Mouse (Mus musculus): ENCODE measurements around the gene Rab36.
"Not testable (repeated sequence)": the region's sequence is repeated elsewhere in the genome, so short reads cannot be mapped to it uniquely, and the experiment has no call there.

Rab36 gene

DNA sequence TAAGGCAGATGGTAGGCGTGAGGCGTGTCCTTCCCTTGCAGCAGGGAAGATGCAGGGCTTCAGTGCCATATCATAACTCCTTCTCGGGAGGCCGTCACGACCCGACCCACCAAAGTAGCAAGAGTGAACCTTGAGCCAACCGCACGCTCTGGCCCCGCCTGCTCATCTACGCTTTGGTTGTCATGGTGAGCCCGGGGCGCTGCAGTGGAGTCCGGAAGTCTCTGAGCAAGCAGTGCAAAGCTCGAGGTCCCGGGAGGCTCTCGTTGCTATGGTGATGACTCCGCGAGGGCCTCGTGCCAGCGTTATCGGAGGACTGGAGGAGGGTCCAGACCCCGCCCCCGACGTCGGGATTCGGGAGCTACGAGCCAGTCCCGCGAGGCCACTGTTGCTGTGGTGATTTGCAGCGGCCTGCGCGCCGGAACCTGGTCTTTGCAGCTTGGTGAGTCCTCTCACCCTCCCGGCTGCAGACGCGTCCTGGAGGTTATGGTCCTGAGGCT, at the start of gene Rab36:
Rab36 (plus strand) TSS at position 176 of the 497 bp plus-strand sequence.
- DNase-seq (ENCODE audit: low spot score): peak; percentile 97

DNA sequence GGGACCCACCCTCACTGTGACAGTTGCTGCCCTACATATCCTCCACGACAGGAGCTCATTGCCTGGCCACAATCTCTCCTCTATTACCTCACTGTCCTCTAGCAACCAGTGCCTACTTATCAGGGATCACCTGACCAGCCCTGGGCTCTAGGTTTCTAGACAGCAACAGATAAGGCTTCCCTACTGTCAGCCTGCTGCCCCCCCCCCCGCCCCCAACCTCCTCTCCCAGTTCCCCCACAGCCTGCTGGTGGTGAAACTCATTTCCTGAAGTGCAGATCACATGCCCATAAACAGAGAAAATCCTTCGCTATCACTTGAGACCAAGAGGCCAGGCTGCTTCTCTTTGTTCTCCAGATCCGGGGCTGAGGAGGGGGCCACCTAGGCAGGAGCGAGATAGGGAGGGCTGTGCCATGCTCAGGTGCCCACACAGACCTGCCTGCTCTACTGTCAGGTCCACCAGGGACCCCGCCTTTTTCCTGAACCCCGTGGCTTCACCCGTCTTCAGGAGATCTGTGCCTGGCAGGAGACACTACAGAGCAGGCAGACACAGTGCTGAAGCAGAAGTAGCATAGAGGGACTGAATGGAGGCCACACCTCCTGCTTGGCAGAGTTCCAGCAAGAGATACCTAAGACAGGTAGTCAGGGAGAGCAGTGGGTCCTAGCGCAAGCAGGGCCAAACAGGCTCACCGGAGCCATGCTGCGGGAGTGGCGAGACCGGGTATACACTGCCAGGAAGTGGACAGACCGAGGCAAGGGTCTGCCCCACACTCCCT, 49.0 kb upstream of the Rab36 start:
- DNase-seq (ENCODE audit: low spot score): no peak

DNA sequence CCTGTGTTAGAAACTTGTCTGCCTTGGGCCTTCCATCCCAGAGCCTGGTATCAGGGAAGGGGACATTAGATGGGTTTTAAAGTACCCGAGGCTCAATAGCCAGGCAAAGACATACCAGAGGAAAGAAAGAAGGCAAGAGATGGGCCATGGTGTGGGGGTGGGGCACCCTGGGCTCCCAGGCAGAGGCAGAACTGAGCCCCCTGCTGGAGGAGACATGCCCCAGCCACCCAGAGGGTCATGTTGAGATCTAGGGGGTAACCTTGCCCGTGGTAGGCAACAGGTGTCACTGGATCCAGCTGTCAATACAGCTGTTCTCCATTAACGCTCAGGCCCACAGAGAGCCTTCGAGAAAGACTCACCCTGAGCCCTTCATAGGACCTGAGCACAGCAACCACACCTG, 47.0 kb upstream of the Rab36 start:
- DNase-seq (ENCODE audit: low spot score): no peak

DNA sequence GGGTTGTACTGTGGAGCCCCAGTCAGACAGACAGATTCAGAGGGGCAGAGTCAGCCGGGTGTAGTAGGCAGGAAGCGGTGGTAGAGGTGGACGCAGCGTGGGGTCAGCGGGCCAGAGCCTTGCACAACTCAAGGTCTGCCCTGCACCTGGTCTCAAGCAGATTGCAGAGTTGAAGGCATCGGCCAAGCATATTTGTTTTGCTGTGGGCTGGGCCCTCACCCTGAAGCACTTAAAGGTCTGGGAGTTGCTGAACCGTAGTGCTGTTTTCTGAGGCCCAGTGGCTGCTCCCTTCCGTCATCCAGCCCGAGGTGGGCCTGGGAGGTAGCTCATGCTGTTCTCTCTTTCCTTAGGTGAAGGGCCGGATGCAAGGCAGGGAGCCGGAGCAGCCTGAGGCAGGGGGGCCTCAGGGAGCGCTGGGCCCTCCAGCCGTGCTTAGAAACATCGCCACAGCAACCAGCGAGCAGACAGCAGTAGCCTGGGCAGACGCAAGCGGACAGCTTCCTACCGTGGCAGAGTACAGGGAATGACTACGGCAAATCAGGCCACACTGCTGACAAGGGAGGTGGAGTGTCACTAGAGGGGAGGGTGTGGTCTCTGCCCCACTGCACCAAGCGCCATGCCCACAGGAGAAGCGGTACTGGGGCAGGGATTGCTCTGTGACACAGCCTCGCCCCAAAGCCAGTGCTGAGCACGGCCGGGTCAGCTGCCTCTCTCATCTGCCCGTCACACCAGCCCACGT, 46.1 kb upstream of the Rab36 start:
- no peak for DNase-seq (ENCODE audit: low spot score)

DNA sequence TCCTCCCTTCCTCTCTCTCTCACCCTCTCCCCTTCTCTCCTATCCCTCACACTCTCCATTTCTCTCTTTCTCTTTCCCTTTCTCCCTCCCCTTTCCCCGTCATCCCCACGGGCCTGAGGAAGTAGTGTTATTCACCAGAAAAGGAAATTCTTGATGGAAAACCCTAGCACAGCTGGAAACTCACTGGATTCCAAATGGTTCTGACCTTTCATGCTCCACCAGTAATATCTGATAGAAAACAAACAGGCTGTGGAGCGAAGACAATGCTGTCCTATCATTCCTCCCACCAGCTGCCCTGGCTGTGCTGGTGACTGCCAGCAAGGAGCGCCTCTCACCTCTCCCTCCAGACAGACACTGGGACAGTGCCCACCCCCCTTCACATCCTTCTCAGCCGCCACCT, 42.0 kb upstream of the Rab36 start:
- DNase-seq (ENCODE audit: low spot score): no peak

DNA sequence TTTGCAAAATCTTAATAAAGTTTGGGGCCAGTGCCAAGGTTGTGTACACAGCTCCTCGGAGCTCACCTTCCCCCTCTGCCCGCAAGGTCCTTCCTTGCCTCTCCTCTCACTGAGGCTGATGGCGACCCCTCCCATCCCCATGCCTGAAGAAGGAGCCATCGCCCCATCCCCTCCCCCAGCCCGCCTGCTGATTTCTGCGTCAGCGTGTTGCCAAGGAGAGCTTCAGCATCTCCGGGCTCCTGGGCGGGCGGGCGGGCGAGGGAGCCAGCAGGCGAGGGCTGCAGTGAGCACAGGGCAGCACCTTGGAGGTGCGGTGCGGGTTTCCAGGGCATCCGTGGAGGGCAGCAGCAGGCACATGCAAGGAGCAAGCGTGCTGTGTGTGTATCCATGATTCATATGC, 41.5 kb upstream of the Rab36 start:
- DNase-seq (ENCODE audit: low spot score): no peak

DNA sequence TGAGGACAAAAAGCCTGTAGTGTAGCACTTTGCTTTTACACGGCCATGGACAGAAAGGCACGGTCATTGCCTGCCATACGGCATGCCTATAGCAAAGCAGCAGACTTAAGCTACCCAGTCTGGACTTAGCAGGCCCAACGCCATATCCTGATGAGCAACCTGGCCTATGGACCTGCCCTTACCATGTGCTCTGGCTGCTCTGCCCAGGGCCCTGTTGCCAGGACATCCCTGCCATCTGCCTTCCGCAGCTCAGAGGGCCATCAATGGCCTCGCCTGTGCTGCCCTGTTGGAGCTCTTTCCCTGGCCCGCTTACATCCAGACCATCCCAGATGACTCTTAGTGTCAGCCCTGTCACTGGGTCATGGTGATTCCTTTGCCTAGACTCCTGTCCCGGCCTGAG, 35.5 kb upstream of the Rab36 start:
- DNase-seq (ENCODE audit: low spot score): no peak

DNA sequence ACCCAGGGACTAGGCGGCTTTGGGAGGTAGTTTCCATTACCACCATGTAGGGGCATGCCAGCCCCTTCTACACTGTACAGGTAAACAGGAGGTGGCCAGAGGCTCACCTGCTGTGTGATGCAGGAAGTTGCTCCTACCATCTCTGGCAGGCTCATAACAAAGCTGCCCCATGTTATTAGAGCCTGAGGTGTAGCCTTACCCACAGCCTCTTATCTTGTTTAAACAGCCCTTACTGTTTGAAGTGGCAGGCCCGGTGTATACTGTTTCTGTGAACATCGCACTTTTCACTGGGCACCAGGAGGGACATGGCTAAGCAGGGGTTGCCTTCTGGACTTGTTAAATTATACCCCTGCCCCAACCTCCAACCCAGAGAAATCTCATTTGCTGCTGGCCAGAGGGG, 32.8 kb upstream of the Rab36 start:
- no peak for DNase-seq (ENCODE audit: low spot score)

DNA sequence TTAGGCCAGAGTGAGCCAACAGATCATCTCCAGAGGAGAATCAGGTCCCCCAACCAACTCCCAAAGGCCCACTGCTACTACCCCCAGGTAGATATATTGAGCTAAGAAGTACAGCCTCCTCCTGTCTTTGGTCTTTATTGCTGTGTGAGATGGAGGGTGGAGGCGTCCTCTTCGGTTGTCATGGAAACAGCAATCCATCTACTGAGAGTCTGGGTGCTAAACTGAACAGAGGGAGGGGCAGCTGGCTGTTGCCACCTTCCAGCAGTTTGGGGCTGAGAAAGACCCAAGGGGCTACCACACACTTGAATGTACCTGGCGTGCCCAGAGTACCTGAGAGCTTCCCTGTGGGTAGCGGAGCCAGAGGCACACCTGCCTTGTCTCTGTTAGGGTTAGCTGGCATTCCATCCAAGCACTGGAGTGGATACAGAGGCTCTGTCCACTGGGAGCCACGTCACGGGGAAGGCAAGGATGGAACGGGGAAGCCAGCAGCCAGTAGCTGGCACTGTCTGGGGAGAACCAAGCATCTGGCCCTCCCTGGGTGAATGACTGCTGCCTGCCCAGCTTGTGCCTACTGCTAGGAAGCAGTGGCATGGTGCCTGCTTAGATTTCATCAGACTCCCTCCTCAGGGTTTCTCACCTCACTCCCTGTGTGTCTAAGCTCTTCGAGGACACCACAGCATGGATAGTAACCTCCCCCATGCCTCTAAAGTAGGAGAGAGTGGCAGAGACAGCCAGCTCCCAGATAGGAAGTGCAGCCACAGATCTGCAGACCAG, 29.8 kb upstream of the Rab36 start:
- DNase-seq (ENCODE audit: low spot score): peak; percentile 32

DNA sequence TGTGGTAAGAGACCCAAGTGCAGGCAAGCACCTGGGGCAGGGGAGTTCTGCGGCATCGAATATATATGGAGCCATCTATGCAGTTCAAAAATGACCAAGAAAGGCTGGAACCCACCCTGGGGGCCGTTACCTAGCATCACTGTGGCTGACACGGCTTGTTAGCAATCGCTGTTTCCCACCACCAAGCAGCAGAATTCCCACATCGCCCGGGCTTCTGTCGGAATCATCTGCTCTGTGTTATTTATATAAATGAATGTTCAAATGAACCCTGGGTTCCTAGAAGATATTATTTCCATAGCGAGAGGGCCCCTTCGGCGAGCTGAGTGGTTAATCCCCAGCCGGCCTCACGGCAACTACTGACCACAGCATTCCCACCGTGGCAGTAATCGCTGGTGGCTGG, 26.2 kb upstream of the Rab36 start:
- no peak for DNase-seq (ENCODE audit: low spot score)

DNA sequence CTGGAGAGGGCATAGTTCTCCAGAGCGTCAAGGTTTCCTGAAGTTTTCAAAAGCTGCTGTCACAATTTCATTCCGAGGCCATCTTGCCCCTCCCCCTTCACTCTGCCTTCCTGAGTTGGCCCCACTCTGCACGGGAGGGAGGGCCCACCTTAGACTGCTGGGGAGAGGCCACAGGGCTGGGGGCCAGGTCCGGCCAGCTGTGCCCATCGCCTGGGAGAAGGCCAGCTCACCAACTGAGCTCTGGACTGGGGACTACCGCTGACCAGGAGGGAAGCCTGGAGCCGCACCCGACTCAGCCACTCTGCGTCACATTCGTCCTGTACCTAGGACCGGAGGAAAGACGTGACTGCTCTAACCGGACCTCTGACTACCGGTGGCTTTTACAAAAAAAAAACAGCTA, 21.4 kb upstream of the Rab36 start:
- DNase-seq (ENCODE audit: low spot score): no peak

DNA sequence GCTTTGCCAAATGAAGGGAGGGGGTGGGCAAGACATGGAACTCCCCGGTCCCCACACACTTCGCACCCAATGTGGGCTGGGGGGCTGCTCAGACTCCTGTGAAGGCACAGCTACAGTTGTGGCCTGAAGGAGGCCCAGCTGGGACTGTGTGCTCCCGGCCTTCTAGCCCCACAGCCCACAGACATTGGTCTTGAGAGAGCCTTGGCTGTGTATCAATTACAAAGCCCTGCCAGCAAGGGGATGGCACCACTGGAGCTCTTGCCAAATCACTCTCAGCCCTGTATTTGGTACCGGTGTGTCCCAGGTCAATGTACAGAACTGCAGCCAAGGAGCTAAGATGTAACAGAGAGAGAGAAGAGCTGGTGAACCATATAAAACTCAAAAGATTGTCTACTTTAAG, 20.4 kb upstream of the Rab36 start:
- no peak for DNase-seq (ENCODE audit: low spot score)

DNA sequence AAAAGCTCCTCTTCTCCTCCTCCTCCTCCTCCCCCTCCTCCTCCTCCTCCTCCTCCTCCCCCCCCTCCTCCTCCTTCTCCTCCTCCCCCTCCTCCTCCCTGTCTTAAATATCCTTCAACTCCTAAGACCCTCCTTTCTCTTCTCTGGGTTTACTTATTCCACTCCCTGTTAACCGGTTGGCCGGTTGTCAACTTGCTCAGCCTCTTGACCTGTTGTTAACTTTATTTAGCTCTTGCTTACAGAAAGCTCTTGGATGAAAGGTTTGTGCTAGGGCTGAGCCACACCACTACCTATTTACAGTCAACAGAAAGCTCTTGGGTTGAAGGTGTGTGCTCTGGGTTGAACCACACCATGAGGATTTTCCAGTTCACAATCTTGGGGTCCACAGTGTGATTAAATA, 16.6 kb upstream of the Rab36 start:
- DNase-seq (ENCODE audit: low spot score): no peak

DNA sequence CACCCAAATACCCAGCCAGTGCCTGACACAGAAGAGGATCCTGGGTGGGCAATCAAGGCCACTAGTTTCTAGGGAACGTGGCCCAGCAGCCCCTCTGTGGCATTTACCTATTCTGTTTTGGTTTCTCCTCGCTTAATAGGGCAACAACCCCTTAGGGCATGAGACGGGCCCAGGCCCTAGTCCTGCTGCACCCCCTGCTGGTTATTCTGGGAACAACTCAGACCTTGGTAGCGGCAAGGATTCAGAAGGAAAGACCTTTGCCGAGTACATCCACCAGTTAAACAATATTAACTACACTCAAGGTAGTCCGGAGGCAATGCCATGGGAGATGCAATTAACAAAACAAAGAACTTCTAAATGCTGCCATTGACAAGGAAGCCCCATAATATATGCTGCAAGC, 15.7 kb upstream of the Rab36 start:
- peak; percentile 42 for DNase-seq (ENCODE audit: low spot score)

DNA sequence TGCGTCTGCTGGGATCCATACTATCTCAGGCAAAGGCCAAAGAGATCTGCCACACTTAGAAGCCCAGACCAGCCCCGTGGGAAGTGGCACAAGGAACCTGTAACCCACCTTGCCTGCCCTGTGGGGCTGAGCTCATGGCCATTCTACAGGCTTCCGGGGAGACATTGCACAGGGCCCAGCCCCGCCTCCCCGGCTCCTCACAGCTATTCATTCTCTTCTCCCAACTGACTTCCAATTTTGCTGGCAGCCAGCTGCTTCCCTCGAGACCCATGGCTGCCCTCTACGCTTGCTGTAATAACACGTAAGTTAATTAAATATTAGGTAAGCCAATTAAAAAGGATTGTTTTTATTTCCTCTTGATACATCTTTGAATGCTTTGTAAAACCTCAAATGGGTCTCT, 10.4 kb upstream of the Rab36 start:
- no peak for DNase-seq (ENCODE audit: low spot score)

DNA sequence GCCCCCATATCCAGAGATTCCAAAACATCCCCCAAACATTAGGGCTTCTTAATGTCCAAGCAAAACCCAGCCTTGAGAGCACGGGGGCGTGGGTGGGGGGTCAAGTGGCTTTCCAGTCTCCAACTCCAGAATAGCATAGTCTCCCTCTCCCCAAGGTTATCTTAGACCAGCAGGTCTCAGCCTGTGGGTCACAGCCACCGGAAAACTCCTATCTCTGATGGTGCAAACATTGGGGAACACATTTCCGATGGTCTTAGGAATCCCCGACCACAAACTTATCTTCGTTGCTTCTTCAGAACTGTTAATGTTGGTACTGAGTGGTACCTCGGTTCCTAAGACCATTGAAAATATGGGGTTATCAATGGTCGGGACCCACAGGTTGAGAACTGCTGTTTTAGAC, 8.1 kb upstream of the Rab36 start:
- no peak for DNase-seq (ENCODE audit: low spot score)

DNA sequence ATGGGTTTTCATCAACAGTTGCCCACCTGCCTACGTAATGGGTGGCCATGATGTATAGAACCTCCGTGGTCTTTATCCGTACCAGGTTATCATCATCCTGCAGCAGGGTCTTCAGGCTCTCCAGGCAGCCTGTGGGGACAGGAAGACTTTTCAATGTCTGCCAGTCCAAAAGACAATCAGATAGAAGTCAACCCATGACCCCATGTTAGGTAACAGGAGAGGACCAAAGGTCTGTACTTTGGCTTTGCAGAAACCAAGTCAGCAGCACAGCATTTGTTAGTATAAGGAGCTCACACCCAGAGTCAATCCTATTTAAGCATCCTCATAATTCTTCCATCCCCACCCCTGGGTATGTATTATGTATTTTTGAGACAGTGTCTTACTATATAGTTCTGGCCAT, 7.2 kb upstream of the Rab36 start:
- DNase-seq (ENCODE audit: low spot score): no peak

DNA sequence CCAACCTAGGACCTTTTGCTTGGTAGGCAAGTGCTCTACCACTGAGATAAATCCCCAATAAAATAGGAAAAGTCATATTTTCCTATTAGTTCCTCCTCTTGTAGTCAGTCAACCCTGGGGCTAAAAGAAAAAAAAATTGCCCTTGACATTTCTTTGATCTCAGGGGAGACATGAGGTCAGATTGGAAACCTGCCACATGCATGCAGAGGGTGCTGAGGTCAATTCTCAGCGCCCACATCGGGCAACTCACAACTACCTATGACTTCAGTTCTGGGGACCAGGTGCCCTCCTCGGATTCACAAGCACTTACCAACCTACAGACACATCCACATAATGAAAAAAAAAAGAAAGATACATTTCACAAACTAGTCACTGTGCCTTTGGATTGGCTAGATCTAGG, 6.6 kb upstream of the Rab36 start:
- DNase-seq (ENCODE audit: low spot score): no peak

DNA sequence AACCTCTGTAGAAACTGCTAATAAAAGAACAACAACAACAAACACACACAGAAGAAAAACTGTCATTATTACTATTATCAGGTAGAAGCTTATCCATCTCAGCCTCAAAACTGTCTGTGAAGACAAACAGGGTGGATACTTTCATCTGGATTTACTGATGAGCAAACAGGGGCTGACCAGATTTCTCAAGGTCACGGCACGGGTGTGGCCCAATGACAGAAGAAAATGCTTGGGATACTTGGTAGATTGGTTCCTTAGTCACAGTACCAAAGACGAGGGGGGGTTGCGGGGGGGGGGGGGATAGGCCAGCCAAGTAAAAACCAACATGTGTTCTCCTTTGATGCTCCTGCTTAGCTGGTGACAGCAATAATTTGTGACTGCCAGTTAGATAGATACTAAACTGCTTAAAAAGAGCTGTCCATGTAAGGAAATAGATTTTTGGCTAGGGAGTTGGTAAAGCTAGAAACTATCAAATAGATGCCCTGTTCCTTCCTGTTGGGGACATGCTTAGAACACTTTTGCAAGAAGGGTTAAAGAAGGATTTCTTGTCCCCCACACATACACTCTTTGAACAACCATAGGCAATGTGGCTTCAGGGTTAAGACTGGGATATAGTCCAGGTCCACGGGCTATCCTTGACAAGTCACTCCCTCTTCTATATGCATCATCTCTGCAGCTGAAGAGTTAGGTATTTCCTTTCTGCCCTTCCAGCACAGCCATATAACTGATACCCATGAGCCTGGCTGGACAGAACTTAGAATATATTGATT, 5.3 kb upstream of the Rab36 start:
- no peak for DNase-seq (ENCODE audit: low spot score)

DNA sequence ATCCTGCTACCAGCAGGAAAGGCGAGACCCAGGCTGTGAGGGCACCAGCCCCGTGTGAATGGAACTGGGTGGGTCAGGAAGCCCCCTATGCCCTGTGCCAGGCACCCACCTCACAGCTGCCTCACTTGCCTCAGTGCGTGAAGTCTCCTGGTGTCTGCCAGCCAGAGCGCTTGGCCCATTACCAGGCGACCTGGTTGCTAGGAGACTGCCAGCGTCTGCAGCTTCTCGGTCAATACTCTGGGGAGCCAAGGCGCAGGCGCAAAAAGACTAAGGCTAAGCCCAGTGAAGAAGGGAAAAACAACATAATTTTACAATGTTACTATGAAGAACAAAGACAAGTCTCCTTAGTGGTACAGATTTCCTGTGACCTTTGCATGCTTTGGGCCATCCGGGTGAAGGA, 4.5 kb upstream of the Rab36 start, which contains the start of gene Rsph14:
Rsph14 (minus strand) TSS at position 192 of the 400 bp plus-strand sequence.
- DNase-seq (ENCODE audit: low spot score): peak; percentile 88

DNA sequence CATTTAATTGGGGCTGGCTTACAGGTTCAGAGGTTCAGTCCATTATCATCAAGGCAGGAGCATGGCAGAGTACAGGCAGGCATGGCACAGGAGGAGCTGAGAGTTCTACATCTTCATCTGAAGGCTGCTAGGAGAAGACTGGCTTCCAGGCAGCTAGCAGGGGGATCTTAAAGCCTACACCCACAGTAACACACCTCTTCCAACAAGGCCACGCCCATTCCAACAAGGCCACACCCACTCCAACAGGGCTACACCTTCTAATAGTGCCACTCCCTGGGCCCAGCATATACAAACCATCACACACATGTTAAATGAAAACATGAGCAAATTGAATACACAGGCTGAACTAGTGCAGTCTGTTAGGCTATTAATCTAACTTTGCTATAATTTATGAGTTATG, 5.2 kb downstream of the Rab36 start:
- DNase-seq (ENCODE audit: low spot score): not testable (repeated sequence)

DNA sequence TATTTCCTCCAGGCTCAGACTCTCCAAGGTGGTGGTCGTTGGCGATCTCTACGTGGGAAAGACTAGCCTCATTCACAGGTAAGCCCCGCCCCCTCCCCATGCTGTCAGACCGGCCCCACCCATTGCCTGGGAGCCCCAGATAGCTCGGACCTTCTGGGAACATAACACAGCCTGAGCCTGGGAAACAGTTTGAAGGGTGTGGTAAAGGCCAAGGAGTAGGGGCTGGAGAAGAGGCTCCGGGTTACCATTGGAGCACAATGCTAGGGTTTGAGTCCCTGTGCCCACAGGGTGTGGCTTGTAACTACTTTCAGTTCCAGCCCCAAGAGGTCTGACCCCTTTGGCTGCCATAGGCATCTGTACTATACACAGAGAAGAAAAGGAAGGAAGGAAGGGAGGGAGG, 7.6 kb downstream of the Rab36 start:
- no peak for DNase-seq (ENCODE audit: low spot score)

All from testis, postnatal 14 days (tissue).